Mouse (Mus musculus) hindbrain, embryonic 16.5 days (tissue): ENCODE results near the gene Nrm. TPM values are rescaled to one million over a fixed set of nuclear protein-coding genes. Genes with fewer than 3 reads are reported as not detected.

Experiments
- ATAC-seq: fragments of 200-750 bp; cut with Nextera tagmentation; 2 replicates; pipeline ENCODE4 v1.8.0; 2017; ENCODE audit warnings: moderate TSS enrichment, moderate library complexity
- H3K27ac ChIP-seq: fragments of 300-500 bp; sonication (generic); 2 replicates; pipeline ENCODE4 v1.5.1; 2014; ENCODE audit warnings: low read depth, mild to moderate bottlenecking, control low read depth, low read length, moderate library complexity
- H3K27me3 ChIP-seq: fragments of 300-500 bp; sonication (generic); replicated peaks from 2 replicates; pipeline ENCODE4 v1.6.1; 2014; ENCODE audit warnings: low read length; ENCODE audit not compliant: control insufficient read depth, insufficient read depth
- H3K36me3 ChIP-seq: fragments of 300-500 bp; sonication (generic); 2 replicates; pipeline ENCODE4 v1.6.1; 2014; ENCODE audit warnings: mild to moderate bottlenecking, low read length, moderate library complexity, mixed read lengths; ENCODE audit not compliant: control insufficient read depth, insufficient read depth
- H3K4me1 ChIP-seq: fragments of 300-500 bp; sonication (generic); 2 replicates; pipeline ENCODE4 v1.6.1; 2014; ENCODE audit warnings: low read depth, low read length; ENCODE audit not compliant: control insufficient read depth, insufficient read depth
- H3K4me2 ChIP-seq: fragments of 300-500 bp; sonication (generic); 2 replicates; pipeline ENCODE4 v1.6.1; 2014; ENCODE audit warnings: mild to moderate bottlenecking, low read length, control low read depth, moderate library complexity
- H3K4me3 ChIP-seq: fragments of 300-500 bp; sonication (generic); 2 replicates; pipeline ENCODE4 v1.5.1; 2014; ENCODE audit warnings: mild to moderate bottlenecking, low read length, control low read depth, moderate library complexity
- H3K9ac ChIP-seq: fragments of 300-500 bp; sonication (generic); 2 replicates; pipeline ENCODE4 v1.6.1; 2014; ENCODE audit warnings: low read depth, mild to moderate bottlenecking, control low read depth, low read length, moderate library complexity
- H3K9me3 ChIP-seq: fragments of 300-500 bp; sonication (generic); 2 replicates; pipeline ENCODE4 v1.6.1; 2014; ENCODE audit warnings: mild to moderate bottlenecking, low read length, moderate library complexity; ENCODE audit not compliant: control insufficient read depth
- WGBS: fragments of 180-500 bp; shearing (Covaris S2); extraction: QIAGEN DNeasy Blood & Tissue Kit; methylation state at CpG from one replicate; pipeline ENCODE4 v1.1.7; 2014; 5-methylcytosine and 5-hydroxymethylcytosine counted together
- microRNA-seq: library from miRNA; unstranded; fragments of <30 nt; microRNA quantifications from one replicate; pipeline ENCODE4, GENCODE M21; 2017
- polyA plus RNA-seq: library from polyadenylated mRNA; unstranded; fragments of >200 nt; fragmentation: Nextera tagmentation; extraction: Ambion mirVana; gene quantifications from 2 replicates; pipeline ENCODE4 v1.2.1, GENCODE M21; 2015

Gene Nrm
- polyA plus RNA-seq, 1 experiment from 2014 or later: 20.8 TPM

- Histone ChIP-seq H3K4me3 (no peak overlapping the region), H3K4me1 (peaks cover 16% of the 10 kb centered on the region), H3K36me3 (peaks cover 30% of the 10 kb centered on the region), H3K27ac (no peak overlapping the region), H3K9me3 (no peaks in the 10 kb centered on the region), H3K4me2 (peak overlapping the region; percentile 83; the same call in 1 of the 2 replicates), H3K9ac (no peak overlapping the region), H3K27me3 (no peaks in the 10 kb centered on the region)
- 74% methylated on average over 2 of the region's 2 CpGs for WGBS
- no peak for ATAC-seq
Measured at GRCm38 (mm10) chr17:35907609-35908008, 46.5 kb downstream of the Nrm start.

- H3K4me1 ChIP-seq: peaks cover 16% of the 10 kb centered on the region
- WGBS: 18% methylated on average over 20 of the region's 20 CpGs
- peak; percentile 46 for ATAC-seq
- H3K4me2 ChIP-seq: peak overlapping the region; percentile 83
- no peaks in the 10 kb centered on the region for H3K27me3 ChIP-seq
- peak overlapping the region; percentile 70 for H3K4me3 ChIP-seq
- H3K36me3 ChIP-seq: peaks cover 18% of the 10 kb centered on the region
- peak overlapping the region; percentile 87 for H3K27ac ChIP-seq
- H3K9me3 ChIP-seq: no peaks in the 10 kb centered on the region
- peak overlapping the region; percentile 84 for H3K9ac ChIP-seq
Measured at GRCm38 (mm10) chr17:35909186-35909918, 48.2 kb downstream of the Nrm start.

- Histone ChIP-seq H3K4me3 (peak within 1 kb of the TSS; percentile 70), H3K4me1 (peaks cover 16% of the 10 kb centered on the region), H3K27me3 (no peaks in the 10 kb centered on the region), H3K9me3 (no peaks in the 10 kb centered on the region), H3K4me2 (peak within 1 kb of the TSS; percentile 83), H3K27ac (peak within 1 kb of the TSS; percentile 87), H3K9ac (peak within 1 kb of the TSS; percentile 84), H3K36me3 (peaks cover 16% of the 10 kb centered on the region)
- 3% methylated on average over 25 of the region's 25 CpGs for WGBS
- peak; percentile 91 for ATAC-seq
Measured at GRCm38 (mm10) chr17:35909919-35910369, 48.8 kb downstream of the Nrm start, which contains the start of gene Atat1. Atat1 (minus strand) TSS chr17:35910075.

GRCm38 (mm10) chr17:35914975-35915374 is 53.9 kb downstream of the Nrm start:
- Histone ChIP-seq H3K4me2 (peak overlapping the region; percentile 88), H3K27ac (no peak overlapping the region), H3K36me3 (no peaks in the 10 kb centered on the region; the same call in 1 of the 2 replicates), H3K4me3 (no peak overlapping the region), H3K9me3 (no peaks in the 10 kb centered on the region), H3K27me3 (no peaks in the 10 kb centered on the region), H3K9ac (no peak overlapping the region; the same call in 1 of the 2 replicates), H3K4me1 (peaks cover 15% of the 10 kb centered on the region)
- WGBS: 85% methylated on average over 6 of the region's 6 CpGs
- no peak for ATAC-seq

Small RNA genes lying within 50 kb of the gene (microRNA-seq; reads per million reads assigned to microRNA genes)
- gene Gm28033: 0.83 reads per million

Other genes with a start within 250 kb of the Nrm start
- gene Gm9573, start 234.7 kb upstream of the Nrm start, polyA plus RNA-seq: not detected in 2 replicates
- not detected in 2 replicates for gene Mucl3, start 217.6 kb upstream of the Nrm start, polyA plus RNA-seq
- gene Vars2, start 193.7 kb upstream of the Nrm start, polyA plus RNA-seq: 16.7 and 17.9 TPM in 2 replicates
- gene Gtf2h4, start 187.6 kb upstream of the Nrm start, polyA plus RNA-seq: 27.8 and 28.1 TPM in 2 replicates
- gene Ddr1, start 156.7 kb upstream of the Nrm start, polyA plus RNA-seq: 87.1 and 106 TPM in 2 replicates
- 14.5 and 17.2 TPM in 2 replicates for gene Ier3, start 39.6 kb upstream of the Nrm start, polyA plus RNA-seq
- gene Flot1, start 38.1 kb upstream of the Nrm start, polyA plus RNA-seq: 131 and 150 TPM in 2 replicates
- 1,705 and 1,762 TPM in 2 replicates for gene Tubb5, start 23.0 kb upstream of the Nrm start, polyA plus RNA-seq
- 9.3 and 11.2 TPM in 2 replicates for gene Mdc1, start 19.8 kb upstream of the Nrm start, polyA plus RNA-seq
- gene Ppp1r18, start 4.3 kb downstream of the Nrm start, polyA plus RNA-seq: 18.9 and 24.4 TPM in 2 replicates
- 25.0 and 33.3 TPM in 2 replicates for gene Dhx16, start 18.5 kb downstream of the Nrm start, polyA plus RNA-seq
- 67.4 and 77.4 TPM in 2 replicates for gene 2310061I04Rik, start 36.1 kb downstream of the Nrm start, polyA plus RNA-seq
- gene Atat1, start 48.8 kb downstream of the Nrm start, polyA plus RNA-seq: 287 and 393 TPM in 2 replicates
- gene Mrps18b, start 55.1 kb downstream of the Nrm start, polyA plus RNA-seq: 59.6 and 67.4 TPM in 2 replicates
- 32.7 and 40.2 TPM in 2 replicates for gene Ppp1r10, start 55.1 kb downstream of the Nrm start, polyA plus RNA-seq
- 73.9 and 84.6 TPM in 2 replicates for gene Abcf1, start 108.4 kb downstream of the Nrm start, polyA plus RNA-seq
- 74.1 and 75.1 TPM in 2 replicates for gene Gnl1, start 118.5 kb downstream of the Nrm start, polyA plus RNA-seq
- 93.3 and 93.7 TPM in 2 replicates for gene Prr3, start 118.9 kb downstream of the Nrm start, polyA plus RNA-seq
- gene H2-T24, start 159.2 kb downstream of the Nrm start, polyA plus RNA-seq: 9.6 and 10.3 TPM in 2 replicates
- gene H2-T23, start 171.5 kb downstream of the Nrm start, polyA plus RNA-seq: 5.0 and 5.1 TPM in 2 replicates
- gene H2-T22, start 181.4 kb downstream of the Nrm start, polyA plus RNA-seq: 8.2 and 9.2 TPM in 2 replicates
- not detected in 2 replicates for gene Gm6034, start 181.6 kb downstream of the Nrm start, polyA plus RNA-seq
- not detected in 2 replicates for gene Gm11127, start 197.1 kb downstream of the Nrm start, polyA plus RNA-seq